Mouse (Mus musculus): ENCODE data around the gene Vmn1r41. TPM values are rescaled to one million over a fixed set of nuclear protein-coding genes. Genes with fewer than 3 reads are reported as not detected.

Vmn1r41 gene
- not detected in 2 replicates for polyA plus RNA-seq (2015; fragmentation: Nextera tagmentation; extraction: Ambion mirVana)

GRCm38 (mm10) chr6:89740466-89740865, at the start of gene Vmn1r41:
TSS of gene Vmn1r41 (plus strand) at chr6:89740766.
- DNase-seq (ENCODE audit: low spot score), result no peak

- no peak for DNase-seq (ENCODE audit: low spot score)
Measured at GRCm38 (mm10) chr6:89706624-89707023, 33.9 kb upstream of the Vmn1r41 start.

GRCm38 (mm10) chr6:89707240-89707639, 33.3 kb upstream of the Vmn1r41 start, which contains the start of gene Vmn1r40:
TSS of gene Vmn1r40 (plus strand) at chr6:89707540.
- DNase-seq (ENCODE audit: low spot score), result no peak

- no peak for DNase-seq (ENCODE audit: low spot score)
Measured at GRCm38 (mm10) chr6:89718051-89718450, 22.5 kb upstream of the Vmn1r41 start.

- DNase-seq (ENCODE audit: low spot score), result no peak
Measured at GRCm38 (mm10) chr6:89742811-89743210, 2.2 kb downstream of the Vmn1r41 start.

- no peak for DNase-seq (ENCODE audit: low spot score)
Measured at GRCm38 (mm10) chr6:89790231-89790630, 49.7 kb downstream of the Vmn1r41 start.

Other genes starting within 250 kb of the Vmn1r41 start
- gene Chchd6, start 145.1 kb upstream of the Vmn1r41 start, polyA plus RNA-seq (2015; fragmentation: Nextera tagmentation; extraction: Ambion mirVana), result 55.8 and 56.6 TPM in 2 replicates
- gene Txnrd3, start 96.8 kb upstream of the Vmn1r41 start, polyA plus RNA-seq (2015; fragmentation: Nextera tagmentation; extraction: Ambion mirVana), result 21.1 and 23.5 TPM in 2 replicates
- gene Vmn1r40, start 33.2 kb upstream of the Vmn1r41 start, polyA plus RNA-seq (2015; fragmentation: Nextera tagmentation; extraction: Ambion mirVana), result not detected in 2 replicates
- not detected in 2 replicates for gene Vmn1r42, start 135.6 kb downstream of the Vmn1r41 start, polyA plus RNA-seq (2015; fragmentation: Nextera tagmentation; extraction: Ambion mirVana)
- gene Vmn1r43, start 135.6 kb downstream of the Vmn1r41 start, polyA plus RNA-seq (2015; fragmentation: Nextera tagmentation; extraction: Ambion mirVana), result not detected in 2 replicates
- gene Vmn1r44, start 142.9 kb downstream of the Vmn1r41 start, polyA plus RNA-seq (2015; fragmentation: Nextera tagmentation; extraction: Ambion mirVana), result not detected in 2 replicates
- not detected in 2 replicates for gene Vmn1r45, start 199.8 kb downstream of the Vmn1r41 start, polyA plus RNA-seq (2015; fragmentation: Nextera tagmentation; extraction: Ambion mirVana)
- gene Vmn1r46, start 228.5 kb downstream of the Vmn1r41 start, polyA plus RNA-seq (2015; fragmentation: Nextera tagmentation; extraction: Ambion mirVana), result not detected in 2 replicates

Measured in thymus, postnatal 0 days (tissue).